17 mouse cellular contexts compared by ENCODE assay signal in the genomic region with DNA sequence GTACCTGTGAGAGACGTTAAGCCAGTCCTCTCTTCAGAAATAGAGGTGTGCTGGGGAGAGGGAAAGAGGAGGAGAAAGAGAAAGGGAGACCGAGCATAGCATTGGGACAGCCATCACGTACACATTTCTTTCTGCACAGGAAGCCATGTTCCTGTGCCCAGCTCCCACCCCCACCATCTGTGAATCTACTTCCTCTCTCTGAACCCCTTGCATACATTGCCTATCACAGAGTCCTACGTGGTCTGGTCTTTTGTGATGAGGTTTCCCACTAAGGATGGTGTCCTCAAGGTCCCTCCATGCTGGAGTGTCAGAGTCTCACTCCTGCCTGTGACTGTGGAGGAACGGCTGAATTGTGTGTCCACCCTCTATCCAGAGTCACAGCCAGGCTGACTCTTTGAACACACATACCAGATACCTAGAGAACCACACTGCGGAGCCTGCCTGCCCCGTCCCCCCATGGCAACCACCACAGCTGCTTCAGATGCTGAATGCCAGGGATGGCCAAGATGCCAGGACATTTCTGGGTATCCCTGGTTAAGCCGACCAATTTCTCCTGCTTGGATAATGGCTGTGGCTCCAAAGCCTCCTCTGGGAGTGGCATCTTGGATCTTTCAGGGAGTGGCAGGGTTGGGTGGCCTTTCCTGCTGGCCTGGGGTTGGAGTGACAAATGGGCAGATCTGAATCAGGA. TPM values are rescaled to one million over a fixed set of nuclear protein-coding genes. Genes with fewer than 3 reads are reported as not detected.
A peak's percentile ranks its signal among the peaks of the same experiment; 100 is the strongest.
DNase-seq lines count a peak whose midpoint lies in the region; ATAC-seq and TF ChIP-seq lines count a peak whose summit lies in the region.
"Had no signal": no experiment of that assay in that cellular context is flagged by ENCODE, and none has a peak within 500 bp of the region (broad histone marks: within the 10 kb centered on the region; RNA-seq: fewer than 3 reads in every experiment).

No protein-coding gene starts in this region.

- no peak overlapping the region for H3K4me2 ChIP-seq in lung, embryonic 14.5 days

- H3K4me1 ChIP-seq in lung, embryonic 14.5 days (ENCODE audit: insufficient read depth) = peaks cover 19% of the 10 kb centered on the region
- H3K4me1 ChIP-seq in limb, embryonic 10.5 days = peaks cover 35% of the 10 kb centered on the region

- WGBS in lung, embryonic 14.5 days = 69% methylated on average over 8 of the region's 8 CpGs
- 84% methylated on average over 8 of the region's 8 CpGs for WGBS in limb, embryonic 10.5 days

- H3K27me3 ChIP-seq in lung, embryonic 14.5 days (ENCODE audit: insufficient read depth, low read length) = no peaks in the 10 kb centered on the region
- no peaks in the 10 kb centered on the region for H3K27me3 ChIP-seq in limb, embryonic 10.5 days (ENCODE audit: low read depth, poor library complexity, severe bottlenecking)
- H3K27me3 ChIP-seq: Patski had no signal

- no peak for ATAC-seq in CD4-positive, CD25-positive, alpha-beta regulatory T cell, adult 4 months
- no peak for ATAC-seq in lung, embryonic 14.5 days (ENCODE audit: insufficient read depth)
- ATAC-seq: Patski had no signal

- no peak for TF ChIP-seq CTCF in lung, embryonic 14.5 days (IDR thresholded peaks at IDR 0.05; ENCODE audit: low read depth)

- DNase-seq in CD4-positive, CD25-positive, alpha-beta regulatory T cell, adult 2 months (ENCODE audit: low read depth, low spot score) = peak; percentile 54
- DNase-seq in lung, embryonic 14.5 days = no peak
- DNase-seq in lung, postnatal 10 days = no peak
- peak; percentile 53 for DNase-seq in 416B (ENCODE audit: low read depth)
- DNase-seq in limb, embryonic 10.5 days (ENCODE audit: low spot score) = no peak
- DNase-seq in layer of hippocampus, adult 9-10 months (ENCODE audit: low spot score) = no peak
- DNase-seq in gastrocnemius, postnatal 10 days = no peak
- DNase-seq: adrenal gland, adult 2 months; cerebellum, postnatal 36 days; heart, adult 2 months; right cerebral cortex, postnatal 4 days had no signal

- no peaks in the 10 kb centered on the region for H3K36me3 ChIP-seq in lung, embryonic 14.5 days (ENCODE audit: insufficient read depth)
- peaks cover 2% of the 10 kb centered on the region; the same call in 1 of the 2 replicates for H3K36me3 ChIP-seq in limb, embryonic 10.5 days

- no peaks in the 10 kb centered on the region for H3K9me3 ChIP-seq in lung, embryonic 14.5 days (ENCODE audit: low read depth, low read length)
- H3K9me3 ChIP-seq in limb, embryonic 10.5 days (replicated peaks) = no peaks in the 10 kb centered on the region

- peak overlapping the region; percentile 6; the same call in 1 of the 2 replicates for H3K9ac ChIP-seq in lung, embryonic 14.5 days
- H3K9ac ChIP-seq: liver, embryonic 14.5 days had no signal

- peak overlapping the region; percentile 30; the same call in 1 of the 2 replicates for H3K27ac ChIP-seq in lung, embryonic 14.5 days (ENCODE audit: low read depth)
- H3K27ac ChIP-seq in limb, embryonic 10.5 days = peak overlapping the region; percentile 7; the same call in 1 of the 2 replicates
- H3K27ac ChIP-seq: liver, embryonic 14.5 days; stomach, postnatal 0 days had no signal

- no peak overlapping the region for H3K4me3 ChIP-seq in lung, embryonic 14.5 days (ENCODE audit: low read depth, low read length)
- H3K4me3 ChIP-seq in limb, embryonic 10.5 days = no peak overlapping the region
- H3K4me3 ChIP-seq: heart, adult 2 months had no signal

RNA-seq across cellular contexts. Expression of a gene that starts 4.1 kb away (rescaled TPM):
- polyA plus RNA-seq in CD4-positive, CD25-positive, alpha-beta regulatory T cell, adult 4 months (2017; shearing (Covaris generic)) = 100 to 1,000 TPM; 103 to 274 TPM
- polyA plus RNA-seq in lung, embryonic 14.5 days (2014; fragmentation: Nextera tagmentation; extraction: Ambion mirVana) = 355 and 366 TPM in 2 replicates
- 485 and 494 TPM in 2 replicates for polyA plus RNA-seq in limb, embryonic 10.5 days (2016; fragmentation: Nextera tagmentation; extraction: Ambion mirVana)
- 100 to 1,000 TPM in 1 of 2 experiments, 10 to 100 TPM in 1; 75.2 to 110 TPM for total RNA-seq in gastrocnemius, postnatal 10 days (2021)

RNA-seq across cellular contexts. Expression of a gene that starts 24.2 kb away (rescaled TPM):
- polyA plus RNA-seq in CD4-positive, CD25-positive, alpha-beta regulatory T cell, adult 4 months (2017; shearing (Covaris generic)) = not detected
- polyA plus RNA-seq in lung, embryonic 14.5 days (2014; fragmentation: Nextera tagmentation; extraction: Ambion mirVana) = 3.5 and 3.7 TPM in 2 replicates
- polyA plus RNA-seq in limb, embryonic 10.5 days (2016; fragmentation: Nextera tagmentation; extraction: Ambion mirVana) = 9.1 and 15.3 TPM in 2 replicates
- 1 to 10 TPM in 1 of 2 experiments, not detected in 1; 2.1 TPM for total RNA-seq in gastrocnemius, postnatal 10 days (2021)

RNA-seq across cellular contexts. Expression of a gene that starts 24.3 kb away (rescaled TPM):
- 1 to 10 TPM; 2.1 to 4.5 TPM for polyA plus RNA-seq in CD4-positive, CD25-positive, alpha-beta regulatory T cell, adult 4 months (2017; shearing (Covaris generic))
- polyA plus RNA-seq in lung, embryonic 14.5 days (2014; fragmentation: Nextera tagmentation; extraction: Ambion mirVana) = 31.3 and 37.4 TPM in 2 replicates
- 108 and 140 TPM in 2 replicates for polyA plus RNA-seq in limb, embryonic 10.5 days (2016; fragmentation: Nextera tagmentation; extraction: Ambion mirVana)
- total RNA-seq in gastrocnemius, postnatal 10 days (2021) = 1 to 10 TPM in 1 of 2 experiments, under 1 TPM in 1; 0.49 to 1.6 TPM

RNA-seq across cellular contexts. Expression of a gene that starts 29.3 kb away (rescaled TPM):
- under 1 TPM in 1 of 2 experiments, not detected in 1; 0.27 TPM for polyA plus RNA-seq in CD4-positive, CD25-positive, alpha-beta regulatory T cell, adult 4 months (2017; shearing (Covaris generic))
- polyA plus RNA-seq in lung, embryonic 14.5 days (2014; fragmentation: Nextera tagmentation; extraction: Ambion mirVana) = 5.0 and 6.1 TPM in 2 replicates
- 0.60 TPM in 1 of 2 replicates, not detected in the other for polyA plus RNA-seq in limb, embryonic 10.5 days (2016; fragmentation: Nextera tagmentation; extraction: Ambion mirVana)
- total RNA-seq in gastrocnemius, postnatal 10 days (2021) = under 1 TPM in 1 of 2 experiments, not detected in 1; 0.54 TPM

RNA-seq across cellular contexts. Expression of a gene that starts 36.0 kb away (rescaled TPM):
- not detected for polyA plus RNA-seq in CD4-positive, CD25-positive, alpha-beta regulatory T cell, adult 4 months (2017; shearing (Covaris generic))
- polyA plus RNA-seq in lung, embryonic 14.5 days (2014; fragmentation: Nextera tagmentation; extraction: Ambion mirVana) = 0.18 and 0.26 TPM in 2 replicates
- not detected in 2 replicates for polyA plus RNA-seq in limb, embryonic 10.5 days (2016; fragmentation: Nextera tagmentation; extraction: Ambion mirVana)
- total RNA-seq in gastrocnemius, postnatal 10 days (2021) = 1 to 10 TPM in 1 of 2 experiments, not detected in 1; 1.9 TPM
- total RNA-seq: heart, adult 2 months; left cerebral cortex, postnatal 14 days had no signal
- polyA plus RNA-seq: heart, adult 2 months; intestine, embryonic 14.5 days; Patski had no signal

Comparison
In these comparisons a context has a peak if more than half of its experiments do, and no peak if none do; other contexts are left out.
1. DNase-seq: peak in CD4-positive, CD25-positive, alpha-beta regulatory T cell, adult 2 months (single experiment) and 416B (single experiment); none in lung, embryonic 14.5 days (single experiment), lung, postnatal 10 days (single experiment), limb, embryonic 10.5 days (single experiment), layer of hippocampus, adult 9-10 months (single experiment) and gastrocnemius, postnatal 10 days (single experiment).